Mouse (Mus musculus): ENCODE measurements around the gene Fiz1. TPM values are rescaled to one million over a fixed set of nuclear protein-coding genes. Genes with fewer than 3 reads are reported as not detected.
A peak's percentile ranks its signal among the peaks of the same experiment; 100 is the strongest.

The Fiz1 gene
- polyA plus RNA-seq, 1 experiment from 2014 or later: 15.5 TPM

- H3K9ac ChIP-seq (ENCODE audit: low read depth, low read length): no peak overlapping the region
- no peaks in the 10 kb centered on the region for H3K9me3 ChIP-seq (ENCODE audit: control insufficient read depth)
- WGBS: 6% methylated on average over 45 of the region's 45 CpGs
- no peak for TF ChIP-seq CTCF (IDR thresholded peaks at IDR 0.05; ENCODE audit: low read depth)
- peaks cover 62% of the 10 kb centered on the region for H3K27me3 ChIP-seq (replicated peaks; ENCODE audit: control insufficient read depth, insufficient read depth, low read length)
- H3K4me1 ChIP-seq (replicated peaks; ENCODE audit: control insufficient read depth, insufficient read depth, low read length): no peaks in the 10 kb centered on the region
- H3K4me3 ChIP-seq (ENCODE audit: low read depth, low read length): peak overlapping the region; percentile 57
- no peak for ATAC-seq
- H3K36me3 ChIP-seq (ENCODE audit: control insufficient read depth, insufficient read depth): no peaks in the 10 kb centered on the region
- no peak overlapping the region for H3K27ac ChIP-seq (ENCODE audit: low read depth, low read length)
- H3K4me2 ChIP-seq (replicated peaks; ENCODE audit: low read depth): peak overlapping the region; percentile 89
Observed at GRCm38 (mm10) chr7:5052931-5053343, 38.4 kb upstream of the Fiz1 start.

- no peak for TF ChIP-seq CTCF (IDR thresholded peaks at IDR 0.05; ENCODE audit: low read depth)
- H3K27me3 ChIP-seq (replicated peaks; ENCODE audit: control insufficient read depth, insufficient read depth, low read length): peaks cover 57% of the 10 kb centered on the region
- no peak for ATAC-seq
- no peak overlapping the region for H3K27ac ChIP-seq (ENCODE audit: low read depth, low read length)
- H3K4me1 ChIP-seq (replicated peaks; ENCODE audit: control insufficient read depth, insufficient read depth, low read length): no peaks in the 10 kb centered on the region
- H3K9ac ChIP-seq (ENCODE audit: low read depth, low read length): no peak overlapping the region
- H3K36me3 ChIP-seq (ENCODE audit: control insufficient read depth, insufficient read depth): no peaks in the 10 kb centered on the region
- peak overlapping the region; percentile 89 for H3K4me2 ChIP-seq (replicated peaks; ENCODE audit: low read depth)
- peak overlapping the region; percentile 57 for H3K4me3 ChIP-seq (ENCODE audit: low read depth, low read length)
- no peaks in the 10 kb centered on the region for H3K9me3 ChIP-seq (ENCODE audit: control insufficient read depth)
- WGBS: 4% methylated on average over 9 of the region's 12 CpGs
Observed at GRCm38 (mm10) chr7:5052438-5052837, 37.9 kb upstream of the Fiz1 start.

- Histone ChIP-seq H3K4me1 (replicated peaks; ENCODE audit: control insufficient read depth, insufficient read depth, low read length) (no peaks in the 10 kb centered on the region), H3K27me3 (replicated peaks; ENCODE audit: control insufficient read depth, insufficient read depth, low read length) (peaks cover 48% of the 10 kb centered on the region), H3K36me3 (ENCODE audit: control insufficient read depth, insufficient read depth) (no peaks in the 10 kb centered on the region), H3K9ac (ENCODE audit: low read depth, low read length) (peak within 1 kb of the TSS; percentile 60), H3K4me3 (ENCODE audit: low read depth, low read length) (peak within 1 kb of the TSS; percentile 57), H3K27ac (ENCODE audit: low read depth, low read length) (no peak within 1 kb of the TSS), H3K9me3 (ENCODE audit: control insufficient read depth) (no peaks in the 10 kb centered on the region), H3K4me2 (replicated peaks; ENCODE audit: low read depth) (peak within 1 kb of the TSS; percentile 89)
- 1% methylated on average over 65 of the region's 65 CpGs for WGBS
- no peak for TF ChIP-seq CTCF (IDR thresholded peaks at IDR 0.05; ENCODE audit: low read depth)
- ATAC-seq: peak; percentile 68
Observed at GRCm38 (mm10) chr7:5051193-5052192, 37.0 kb upstream of the Fiz1 start, which contains the start of gene Zfp580. Gene Zfp580, plus strand, starts transcription at chr7:5051538.

GRCm38 (mm10) chr7:5047313-5047712 lies 32.8 kb upstream of the Fiz1 start:
- H3K9me3 ChIP-seq (ENCODE audit: control insufficient read depth): no peaks in the 10 kb centered on the region
- H3K4me1 ChIP-seq (replicated peaks; ENCODE audit: control insufficient read depth, insufficient read depth, low read length): no peaks in the 10 kb centered on the region
- no peak for ATAC-seq
- H3K4me2 ChIP-seq (replicated peaks; ENCODE audit: low read depth): no peak overlapping the region
- H3K36me3 ChIP-seq (ENCODE audit: control insufficient read depth, insufficient read depth): no peaks in the 10 kb centered on the region
- WGBS: 25% methylated on average over 2 of the region's 2 CpGs
- H3K27ac ChIP-seq (ENCODE audit: low read depth, low read length): no peak overlapping the region
- H3K4me3 ChIP-seq (ENCODE audit: low read depth, low read length): no peak overlapping the region
- peaks cover 7% of the 10 kb centered on the region; the same call in 1 of the 2 replicates for H3K27me3 ChIP-seq (replicated peaks; ENCODE audit: control insufficient read depth, insufficient read depth, low read length)
- H3K9ac ChIP-seq (ENCODE audit: low read depth, low read length): no peak overlapping the region
- peak; percentile 64 for TF ChIP-seq CTCF (IDR thresholded peaks at IDR 0.05; ENCODE audit: low read depth)

- TF ChIP-seq CTCF (IDR thresholded peaks at IDR 0.05; ENCODE audit: low read depth): peak; percentile 32; the same call in 1 of the 2 replicates
- H3K9me3 ChIP-seq (ENCODE audit: control insufficient read depth): no peaks in the 10 kb centered on the region
- WGBS: 70% methylated on average over 2 of the region's 2 CpGs
- H3K4me1 ChIP-seq (replicated peaks; ENCODE audit: control insufficient read depth, insufficient read depth, low read length): no peaks in the 10 kb centered on the region
- no peak overlapping the region for H3K4me3 ChIP-seq (ENCODE audit: low read depth, low read length)
- no peaks in the 10 kb centered on the region for H3K27me3 ChIP-seq (replicated peaks; ENCODE audit: control insufficient read depth, insufficient read depth, low read length)
- H3K36me3 ChIP-seq (ENCODE audit: control insufficient read depth, insufficient read depth): no peaks in the 10 kb centered on the region
- no peak for ATAC-seq
- no peak overlapping the region for H3K9ac ChIP-seq (ENCODE audit: low read depth, low read length)
- no peak overlapping the region for H3K27ac ChIP-seq (ENCODE audit: low read depth, low read length)
- no peak overlapping the region for H3K4me2 ChIP-seq (replicated peaks; ENCODE audit: low read depth)
Observed at GRCm38 (mm10) chr7:5046112-5046511, 31.6 kb upstream of the Fiz1 start.

GRCm38 (mm10) chr7:5044981-5045380 lies 30.5 kb upstream of the Fiz1 start:
- Histone ChIP-seq H3K27ac (ENCODE audit: low read depth, low read length) (no peak overlapping the region), H3K27me3 (replicated peaks; ENCODE audit: control insufficient read depth, insufficient read depth, low read length) (no peaks in the 10 kb centered on the region), H3K36me3 (ENCODE audit: control insufficient read depth, insufficient read depth) (no peaks in the 10 kb centered on the region), H3K4me2 (replicated peaks; ENCODE audit: low read depth) (no peak overlapping the region), H3K9ac (ENCODE audit: low read depth, low read length) (no peak overlapping the region), H3K9me3 (ENCODE audit: control insufficient read depth) (no peaks in the 10 kb centered on the region), H3K4me1 (replicated peaks; ENCODE audit: control insufficient read depth, insufficient read depth, low read length) (no peaks in the 10 kb centered on the region), H3K4me3 (ENCODE audit: low read depth, low read length) (no peak overlapping the region)
- no peak for ATAC-seq
- TF ChIP-seq CTCF (IDR thresholded peaks at IDR 0.05; ENCODE audit: low read depth): no peak
- WGBS: 69% methylated on average over 2 of the region's 2 CpGs

Data from intestine, postnatal 0 days (tissue).